Mouse (Mus musculus): Measurements from ENCODE around the gene Palm2. TPM values are rescaled to one million over a fixed set of nuclear protein-coding genes. Genes with fewer than 3 reads are reported as not detected.

The Palm2 gene
- polyA plus RNA-seq, 1 experiment from 2014 or later, result 10.2 TPM

DNA sequence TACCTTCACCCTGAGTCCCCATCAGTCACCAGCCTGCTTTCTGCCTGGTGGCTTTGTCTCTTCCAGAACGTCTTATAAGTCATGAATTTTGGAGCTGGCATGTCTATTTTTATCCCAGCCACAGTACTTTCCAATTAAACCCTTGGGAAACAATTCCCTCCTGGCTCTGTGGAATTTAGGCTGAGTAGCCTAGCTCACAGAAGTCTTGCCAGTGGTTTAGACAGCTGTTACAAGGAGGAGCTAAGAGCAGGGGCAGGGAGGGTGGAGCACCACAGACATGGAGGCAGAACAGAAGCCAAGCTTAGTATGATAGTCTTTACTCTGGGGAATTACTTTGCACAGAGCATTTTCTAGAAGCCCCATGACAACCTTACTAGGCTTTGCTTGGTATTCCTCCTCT, 116.2 kb downstream of the Palm2 start:
- H3K4me3 ChIP-seq (replicated peaks; ENCODE audit: low read depth, low read length), result no peak overlapping the region

GRCm38 (mm10) chr4:57557102-57557501, 123.1 kb downstream of the Palm2 start:
- WGBS, result 88% methylated on average over 2 of the region's 2 CpGs
- ATAC-seq (ENCODE audit: low FRiP score, low TSS enrichment), result no peak
- DNase-seq, result no peak
- no peaks in the 10 kb centered on the region for H3K36me3 ChIP-seq (ENCODE audit: control insufficient read depth, insufficient read depth, low read length)
- no peaks in the 10 kb centered on the region for H3K27me3 ChIP-seq (ENCODE audit: control insufficient read depth, insufficient read depth, low read length)
- no peak overlapping the region for H3K9ac ChIP-seq (replicated peaks; ENCODE audit: low read length)
- no peak overlapping the region for H3K4me3 ChIP-seq (replicated peaks; ENCODE audit: low read depth, low read length)
- no peaks in the 10 kb centered on the region for H3K4me1 ChIP-seq (ENCODE audit: control insufficient read depth, insufficient read depth, low read length)
- no peak overlapping the region for H3K27ac ChIP-seq (replicated peaks; ENCODE audit: low read depth, low read length)
- no peak overlapping the region for H3K4me2 ChIP-seq (ENCODE audit: low read length)
- H3K9me3 ChIP-seq (ENCODE audit: control insufficient read depth, low read length), result no peaks in the 10 kb centered on the region

More for the DNA sequence above, 116.2 kb downstream of the Palm2 start:
- Histone ChIP-seq H3K4me1 (ENCODE audit: control insufficient read depth, insufficient read depth, low read length) (no peaks in the 10 kb centered on the region), H3K36me3 (ENCODE audit: control insufficient read depth, insufficient read depth, low read length) (no peaks in the 10 kb centered on the region), H3K27ac (replicated peaks; ENCODE audit: low read depth, low read length) (no peak overlapping the region), H3K4me2 (ENCODE audit: low read length) (no peak overlapping the region), H3K9me3 (ENCODE audit: control insufficient read depth, low read length) (no peaks in the 10 kb centered on the region), H3K27me3 (ENCODE audit: control insufficient read depth, insufficient read depth, low read length) (no peaks in the 10 kb centered on the region), H3K9ac (replicated peaks; ENCODE audit: low read length) (no peak overlapping the region)
- no peak for DNase-seq
- no peak for ATAC-seq (ENCODE audit: low FRiP score, low TSS enrichment)
- 60% methylated on average over 1 of the region's 1 CpGs for WGBS

DNA sequence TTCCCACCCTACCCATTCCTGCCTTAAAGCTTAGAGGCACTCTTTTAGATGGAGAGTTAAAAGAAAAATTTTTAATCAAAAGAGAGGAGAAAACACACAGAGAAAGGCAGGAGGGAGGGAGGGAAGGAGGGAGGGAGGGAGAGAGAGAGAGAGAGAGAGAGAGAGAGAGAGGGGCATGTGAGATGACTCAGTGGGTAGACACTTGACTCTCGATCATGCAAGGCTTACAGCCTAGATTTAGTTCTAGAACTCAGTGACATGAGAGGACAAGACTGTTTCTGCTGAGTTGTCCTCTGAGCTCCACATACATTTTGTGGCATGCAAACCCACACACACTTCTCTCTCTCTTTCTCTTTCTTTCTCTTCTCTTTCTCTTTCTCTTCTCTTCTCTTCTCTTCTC, 125.4 kb downstream of the Palm2 start:
- H3K4me3 ChIP-seq (replicated peaks; ENCODE audit: low read depth, low read length), result no peak overlapping the region
- H3K36me3 ChIP-seq (ENCODE audit: control insufficient read depth, insufficient read depth, low read length), result no peaks in the 10 kb centered on the region
- H3K9ac ChIP-seq (replicated peaks; ENCODE audit: low read length), result no peak overlapping the region
- no peaks in the 10 kb centered on the region for H3K4me1 ChIP-seq (ENCODE audit: control insufficient read depth, insufficient read depth, low read length)
- 96% methylated on average over 1 of the region's 1 CpGs for WGBS
- H3K27me3 ChIP-seq (ENCODE audit: control insufficient read depth, insufficient read depth, low read length), result no peaks in the 10 kb centered on the region
- DNase-seq (no peak), ATAC-seq (ENCODE audit: low FRiP score, low TSS enrichment) (no peak)
- no peaks in the 10 kb centered on the region for H3K9me3 ChIP-seq (ENCODE audit: control insufficient read depth, low read length)
- no peak overlapping the region for H3K27ac ChIP-seq (replicated peaks; ENCODE audit: low read depth, low read length)
- H3K4me2 ChIP-seq (ENCODE audit: low read length), result no peak overlapping the region

DNA sequence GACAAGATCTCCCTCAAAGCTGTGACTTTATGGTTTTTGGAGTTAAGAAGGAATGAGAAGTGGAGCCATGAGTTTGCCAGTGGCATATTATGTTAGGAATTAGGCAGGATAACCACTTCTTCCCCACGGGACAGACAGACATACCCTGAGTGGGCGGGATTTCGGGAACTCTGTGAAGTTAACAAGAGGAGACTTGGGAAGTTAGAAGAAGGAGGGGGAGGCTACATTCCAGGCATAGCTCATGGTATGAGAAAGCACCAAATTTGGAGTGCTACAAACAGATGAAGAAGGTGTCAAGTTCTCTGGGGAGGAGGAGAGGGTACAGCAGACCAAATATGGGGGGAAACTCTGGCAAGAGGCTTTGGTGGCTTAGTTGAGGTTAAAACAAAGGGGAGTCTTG, 126.0 kb downstream of the Palm2 start:
- no peak overlapping the region for H3K4me3 ChIP-seq (replicated peaks; ENCODE audit: low read depth, low read length)
- no peak for ATAC-seq (ENCODE audit: low FRiP score, low TSS enrichment)
- no peak for DNase-seq
- 74% methylated on average over 3 of the region's 3 CpGs for WGBS
- no peak overlapping the region for H3K9ac ChIP-seq (replicated peaks; ENCODE audit: low read length)
- no peaks in the 10 kb centered on the region for H3K9me3 ChIP-seq (ENCODE audit: control insufficient read depth, low read length)
- H3K4me1 ChIP-seq (ENCODE audit: control insufficient read depth, insufficient read depth, low read length), result no peaks in the 10 kb centered on the region
- no peaks in the 10 kb centered on the region for H3K27me3 ChIP-seq (ENCODE audit: control insufficient read depth, insufficient read depth, low read length)
- no peak overlapping the region for H3K27ac ChIP-seq (replicated peaks; ENCODE audit: low read depth, low read length)
- H3K4me2 ChIP-seq (ENCODE audit: low read length), result no peak overlapping the region
- H3K36me3 ChIP-seq (ENCODE audit: control insufficient read depth, insufficient read depth, low read length), result no peaks in the 10 kb centered on the region

- ATAC-seq (ENCODE audit: low FRiP score, low TSS enrichment) (no peak), DNase-seq (no peak)
- no peaks in the 10 kb centered on the region for H3K4me1 ChIP-seq (ENCODE audit: control insufficient read depth, insufficient read depth, low read length)
- no peak overlapping the region for H3K9ac ChIP-seq (replicated peaks; ENCODE audit: low read length)
- WGBS, result 78% methylated on average over 6 of the region's 6 CpGs
- H3K9me3 ChIP-seq (ENCODE audit: control insufficient read depth, low read length), result no peaks in the 10 kb centered on the region
- no peak overlapping the region for H3K27ac ChIP-seq (replicated peaks; ENCODE audit: low read depth, low read length)
- H3K4me2 ChIP-seq (ENCODE audit: low read length), result no peak overlapping the region
- H3K4me3 ChIP-seq (replicated peaks; ENCODE audit: low read depth, low read length), result no peak overlapping the region
- no peaks in the 10 kb centered on the region for H3K36me3 ChIP-seq (ENCODE audit: control insufficient read depth, insufficient read depth, low read length)
- no peaks in the 10 kb centered on the region for H3K27me3 ChIP-seq (ENCODE audit: control insufficient read depth, insufficient read depth, low read length)
Measured at GRCm38 (mm10) chr4:57561055-57561454, 127.0 kb downstream of the Palm2 start.

DNA sequence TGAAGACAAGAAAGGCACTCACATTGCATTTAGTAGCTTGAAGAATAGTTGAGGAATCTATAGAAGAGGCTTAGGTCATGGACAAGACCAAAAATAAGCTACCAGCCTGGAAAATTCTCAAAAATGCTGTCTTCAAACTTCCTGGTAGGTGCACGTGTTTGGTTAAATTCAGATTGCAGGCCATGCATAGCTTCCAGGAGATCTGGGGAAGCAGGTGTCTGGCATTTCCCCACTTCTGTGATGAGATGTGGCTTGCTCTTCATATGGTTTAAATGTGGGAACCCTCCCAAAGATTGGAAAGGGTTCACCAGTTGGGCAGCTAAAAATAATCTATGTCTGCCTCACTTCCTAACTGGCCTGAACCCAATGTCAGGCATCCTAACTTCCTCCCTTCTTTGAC, 131.2 kb downstream of the Palm2 start:
- Histone ChIP-seq H3K9me3 (ENCODE audit: control insufficient read depth, low read length) (no peaks in the 10 kb centered on the region), H3K27ac (replicated peaks; ENCODE audit: low read depth, low read length) (no peak overlapping the region)
- WGBS, result 89% methylated on average over 1 of the region's 1 CpGs

DNA sequence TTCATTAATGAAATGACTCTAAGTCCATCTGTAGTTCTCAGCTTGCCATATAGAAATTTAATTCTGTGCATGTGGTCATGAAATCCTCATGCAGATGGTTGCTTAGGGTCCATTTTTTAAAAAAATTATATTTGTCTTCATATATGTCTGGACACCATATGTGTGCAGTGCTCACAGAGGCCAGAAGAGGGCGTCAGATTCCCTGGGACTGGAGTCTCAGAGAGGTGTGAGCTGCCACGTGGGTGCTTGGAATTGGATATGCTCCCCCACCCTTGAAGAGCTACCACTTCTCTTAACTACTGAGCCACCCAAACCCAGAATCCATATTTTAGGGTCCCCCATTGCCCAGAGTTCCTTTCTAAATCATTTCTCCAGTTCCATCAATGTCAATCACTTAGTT, 131.8 kb downstream of the Palm2 start:
- H3K4me1 ChIP-seq (ENCODE audit: control insufficient read depth, insufficient read depth, low read length), result no peaks in the 10 kb centered on the region; the same call in 1 of the 2 replicates
- no peak for DNase-seq
- no peaks in the 10 kb centered on the region for H3K27me3 ChIP-seq (ENCODE audit: control insufficient read depth, insufficient read depth, low read length)
- no peaks in the 10 kb centered on the region for H3K36me3 ChIP-seq (ENCODE audit: control insufficient read depth, insufficient read depth, low read length)
- no peak overlapping the region for H3K27ac ChIP-seq (replicated peaks; ENCODE audit: low read depth, low read length)
- H3K4me3 ChIP-seq (replicated peaks; ENCODE audit: low read depth, low read length), result no peak overlapping the region
- no peak overlapping the region for H3K9ac ChIP-seq (replicated peaks; ENCODE audit: low read length)
- no peak for ATAC-seq (ENCODE audit: low FRiP score, low TSS enrichment)
- 58% methylated on average over 2 of the region's 2 CpGs for WGBS
- H3K9me3 ChIP-seq (ENCODE audit: control insufficient read depth, low read length), result no peaks in the 10 kb centered on the region
- no peak overlapping the region for H3K4me2 ChIP-seq (ENCODE audit: low read length)

More for the DNA sequence above, 131.2 kb downstream of the Palm2 start:
- Histone ChIP-seq H3K36me3 (ENCODE audit: control insufficient read depth, insufficient read depth, low read length) (no peaks in the 10 kb centered on the region), H3K27me3 (ENCODE audit: control insufficient read depth, insufficient read depth, low read length) (no peaks in the 10 kb centered on the region), H3K4me1 (ENCODE audit: control insufficient read depth, insufficient read depth, low read length) (no peaks in the 10 kb centered on the region; the same call in 1 of the 2 replicates), H3K4me2 (ENCODE audit: low read length) (no peak overlapping the region), H3K4me3 (replicated peaks; ENCODE audit: low read depth, low read length) (no peak overlapping the region), H3K9ac (replicated peaks; ENCODE audit: low read length) (no peak overlapping the region)
- DNase-seq (no peak), ATAC-seq (ENCODE audit: low FRiP score, low TSS enrichment) (no peak)

GRCm38 (mm10) chr4:57567666-57568206, 133.7 kb downstream of the Palm2 start, which contains the start of gene Pakap:
TSS of gene Pakap (plus strand) at chr4:57568179.
- no peaks in the 10 kb centered on the region for H3K36me3 ChIP-seq (ENCODE audit: control insufficient read depth, insufficient read depth, low read length)
- DNase-seq (peak; percentile 80), ATAC-seq (ENCODE audit: low FRiP score, low TSS enrichment) (peak; percentile 84)
- peak within 1 kb of the TSS; percentile 72 for H3K9ac ChIP-seq (replicated peaks; ENCODE audit: low read length)
- H3K4me2 ChIP-seq (ENCODE audit: low read length), result peak within 1 kb of the TSS; percentile 84
- peak within 1 kb of the TSS; percentile 50 for H3K4me3 ChIP-seq (replicated peaks; ENCODE audit: low read depth, low read length)
- H3K27ac ChIP-seq (replicated peaks; ENCODE audit: low read depth, low read length), result peak within 1 kb of the TSS; percentile 77
- no peaks in the 10 kb centered on the region; the same call in 1 of the 2 replicates for H3K4me1 ChIP-seq (ENCODE audit: control insufficient read depth, insufficient read depth, low read length)
- H3K27me3 ChIP-seq (ENCODE audit: control insufficient read depth, insufficient read depth, low read length), result no peaks in the 10 kb centered on the region
- WGBS, result under 1% methylated on average over 47 of the region's 51 CpGs
- H3K9me3 ChIP-seq (ENCODE audit: control insufficient read depth, low read length), result no peaks in the 10 kb centered on the region

DNA sequence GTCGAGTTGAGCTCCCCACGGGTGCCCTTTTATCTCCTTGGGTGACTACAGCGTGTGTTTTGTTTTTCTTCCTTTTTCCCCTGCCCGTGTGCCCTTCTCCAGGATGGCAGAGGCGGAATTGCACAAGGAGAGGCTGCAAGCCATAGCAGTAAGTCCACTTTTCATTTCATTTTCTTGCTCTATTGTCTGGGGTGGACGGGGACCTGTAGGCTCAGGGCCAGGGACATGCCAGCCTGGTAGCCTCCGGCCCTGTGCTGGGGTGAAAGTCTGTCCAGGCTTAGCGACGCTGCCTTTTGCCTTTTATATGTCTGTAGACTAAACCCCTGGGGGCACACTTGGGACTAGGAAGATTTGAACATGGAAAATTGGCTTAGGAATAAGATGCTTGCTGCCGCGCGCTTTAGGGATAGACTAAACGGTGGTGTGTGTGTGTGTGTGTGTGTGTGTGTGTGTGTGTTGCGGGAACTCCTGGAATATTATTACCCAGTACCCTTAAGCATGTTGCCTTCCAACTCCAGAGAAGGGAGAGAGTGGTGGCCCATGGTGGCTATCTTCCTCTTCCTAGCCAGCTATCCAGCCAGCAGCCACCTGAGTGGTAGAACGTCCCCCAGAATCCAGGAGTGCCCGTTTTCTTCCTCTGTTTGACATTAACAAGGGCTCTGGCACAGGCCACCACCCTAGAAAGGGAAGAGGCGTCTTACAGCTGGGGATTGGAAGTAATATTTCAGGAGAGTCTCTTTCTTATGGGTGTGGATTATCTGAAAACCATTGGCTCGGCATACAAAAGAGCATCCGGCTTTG, 134.4 kb downstream of the Palm2 start:
- Histone ChIP-seq H3K4me1 (ENCODE audit: control insufficient read depth, insufficient read depth, low read length) (no peaks in the 10 kb centered on the region; the same call in 1 of the 2 replicates), H3K4me2 (ENCODE audit: low read length) (peak overlapping the region; percentile 84), H3K27me3 (ENCODE audit: control insufficient read depth, insufficient read depth, low read length) (no peaks in the 10 kb centered on the region), H3K4me3 (replicated peaks; ENCODE audit: low read depth, low read length) (peak overlapping the region; percentile 50), H3K9me3 (ENCODE audit: control insufficient read depth, low read length) (no peaks in the 10 kb centered on the region), H3K9ac (replicated peaks; ENCODE audit: low read length) (peak overlapping the region; percentile 72), H3K27ac (replicated peaks; ENCODE audit: low read depth, low read length) (peak overlapping the region; percentile 77), H3K36me3 (ENCODE audit: control insufficient read depth, insufficient read depth, low read length) (no peaks in the 10 kb centered on the region)
- no peak for ATAC-seq (ENCODE audit: low FRiP score, low TSS enrichment)
- 46% methylated on average over 19 of the region's 19 CpGs for WGBS
- DNase-seq, result peak; percentile 62
